Mouse (Mus musculus): ENCODE results near the gene Lmo3.

GRCm38 (mm10) chr6:138618396-138618795 lies 36.6 kb upstream of the Lmo3 start:
- TF ChIP-seq E2F4 (IDR thresholded peaks at IDR 0.05; ENCODE audit: insufficient replicate concordance, low read depth, low read length) (no peak), POLR2A (IDR thresholded peaks at IDR 0.05; ENCODE audit: low read depth, low read length) (no peak), EP300 (IDR thresholded peaks at IDR 0.05; ENCODE audit: low read length) (no peak), ETS1 (conservative IDR thresholded peaks at IDR 0.05; ENCODE audit: low read depth, low read length) (no peak), TCF12 (IDR thresholded peaks at IDR 0.05; ENCODE audit: low read depth, low read length) (no peak), ZMIZ1 (IDR thresholded peaks at IDR 0.05; ENCODE audit: low read depth, low read length) (no peak), CTCF (conservative IDR thresholded peaks at IDR 0.05 in 1 of 2, IDR thresholded peaks at IDR 0.05 in 1 of 2; ENCODE audit: low read depth in 2 of 2, low read length in 2 of 2) (no peak), USF1 (IDR thresholded peaks at IDR 0.05; ENCODE audit: low read depth, low read length) (no peak), MAX (IDR thresholded peaks at IDR 0.05; ENCODE audit: low read length) (no peak), MAZ (IDR thresholded peaks at IDR 0.05; ENCODE audit: low read depth, low read length) (no peak), JUND (conservative IDR thresholded peaks at IDR 0.05; ENCODE audit: low read depth, low read length) (no peak), POLR2AphosphoS2 (IDR thresholded peaks at IDR 0.05; ENCODE audit: low read depth, low read length) (no peak), CHD2 (IDR thresholded peaks at IDR 0.05; ENCODE audit: low read length) (no peak), ZC3H11A (IDR thresholded peaks at IDR 0.05; ENCODE audit: low read depth, low read length) (no peak)
